Mouse (Mus musculus): ENCODE measurements around the gene Pars2. TPM values are rescaled to one million over a fixed set of nuclear protein-coding genes. Genes with fewer than 3 reads are reported as not detected.

The Pars2 gene
- polyA plus RNA-seq, 1 experiment from 2014 or later, result 13.3 TPM

GRCm38 (mm10) chr4:106679152-106679551, 28.3 kb downstream of the Pars2 start:
- Histone ChIP-seq H3K4me3 (peak overlapping the region; percentile 85), H3K27me3 (peaks cover 4% of the 10 kb centered on the region; the same call in 1 of the 2 replicates), H3K4me2 (replicated peaks) (peak overlapping the region; percentile 92), H3K9me3 (no peaks in the 10 kb centered on the region), H3K36me3 (peaks cover 28% of the 10 kb centered on the region), H3K4me1 (peaks cover 10% of the 10 kb centered on the region), H3K9ac (replicated peaks) (no peak overlapping the region), H3K27ac (replicated peaks) (no peak overlapping the region)
- ATAC-seq (ENCODE audit: low FRiP score, low read depth), result peak; percentile 50
- 38% methylated on average over 3 of the region's 3 CpGs for WGBS

DNA sequence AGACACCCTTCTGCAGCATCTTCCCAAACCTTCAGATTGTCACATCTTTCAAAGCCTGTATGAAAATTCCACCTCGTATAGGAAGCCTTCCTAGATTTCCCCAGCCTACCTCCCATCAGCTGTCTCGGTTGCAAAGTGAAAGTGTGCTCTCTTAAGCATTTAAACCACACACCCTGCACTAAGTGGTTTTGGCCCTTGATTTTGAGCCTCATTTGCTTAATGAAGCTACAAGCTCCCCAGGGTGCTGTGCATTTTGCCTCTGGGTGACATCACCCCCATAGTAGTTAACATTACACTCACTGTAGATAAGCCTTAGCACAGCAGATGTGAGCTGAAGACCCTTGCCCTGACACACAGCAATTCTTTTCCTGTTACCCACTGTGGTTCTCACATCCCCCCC, 30.1 kb downstream of the Pars2 start:
- H3K4me3 ChIP-seq, result no peak overlapping the region
- H3K9ac ChIP-seq (replicated peaks), result no peak overlapping the region
- H3K4me2 ChIP-seq (replicated peaks), result no peak overlapping the region
- H3K27me3 ChIP-seq, result peaks cover 4% of the 10 kb centered on the region; the same call in 1 of the 2 replicates
- no peak overlapping the region for H3K27ac ChIP-seq (replicated peaks)
- peaks cover 12% of the 10 kb centered on the region for H3K36me3 ChIP-seq
- 62% methylated on average over 2 of the region's 2 CpGs for WGBS
- peaks cover 10% of the 10 kb centered on the region for H3K4me1 ChIP-seq
- no peaks in the 10 kb centered on the region for H3K9me3 ChIP-seq
- ATAC-seq (ENCODE audit: low FRiP score, low read depth), result no peak

- no peak overlapping the region for H3K4me3 ChIP-seq
- 0 out of 2 replicates have a peak, but pooled peaks cover 5% of the 10 kb centered on the region for H3K27me3 ChIP-seq
- 63% methylated on average over 3 of the region's 3 CpGs for WGBS
- H3K4me1 ChIP-seq, result no peaks in the 10 kb centered on the region
- no peak overlapping the region for H3K27ac ChIP-seq (replicated peaks)
- no peak overlapping the region for H3K9ac ChIP-seq (replicated peaks)
- H3K4me2 ChIP-seq (replicated peaks), result no peak overlapping the region
- no peaks in the 10 kb centered on the region for H3K36me3 ChIP-seq
- no peak for ATAC-seq (ENCODE audit: low FRiP score, low read depth)
- H3K9me3 ChIP-seq, result no peaks in the 10 kb centered on the region
Measured at GRCm38 (mm10) chr4:106688636-106689296, 37.9 kb downstream of the Pars2 start.

DNA sequence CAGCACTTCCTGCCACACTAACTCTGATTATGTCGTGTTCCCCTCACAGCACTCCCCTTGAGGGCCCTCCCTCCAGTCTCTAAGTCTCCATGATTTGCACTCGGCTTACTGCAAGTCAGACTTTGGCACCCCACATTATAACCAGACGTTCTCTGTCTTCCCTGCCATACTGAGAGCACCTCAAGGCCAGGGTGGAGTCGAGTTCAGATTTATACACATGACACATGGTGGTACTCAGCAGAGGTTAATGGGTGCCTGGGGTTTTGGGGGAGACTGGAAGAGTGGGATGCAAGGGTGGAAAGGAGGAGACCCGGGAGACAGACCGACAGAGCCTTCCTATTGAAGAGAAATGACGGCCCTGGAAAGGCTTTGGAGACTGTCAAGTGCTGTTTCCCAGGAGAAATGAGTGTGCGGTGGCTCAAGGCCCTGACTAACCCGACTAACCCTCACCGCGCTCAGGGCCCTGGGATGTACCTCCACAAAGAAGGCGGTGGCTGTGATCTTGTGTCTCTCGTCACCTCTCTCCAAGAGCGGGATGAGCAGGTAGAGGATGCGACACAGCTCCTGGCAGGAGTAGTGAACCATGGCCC, 43.1 kb downstream of the Pars2 start:
- H3K9me3 ChIP-seq, result no peaks in the 10 kb centered on the region
- 84% methylated on average over 15 of the region's 15 CpGs for WGBS

DNA sequence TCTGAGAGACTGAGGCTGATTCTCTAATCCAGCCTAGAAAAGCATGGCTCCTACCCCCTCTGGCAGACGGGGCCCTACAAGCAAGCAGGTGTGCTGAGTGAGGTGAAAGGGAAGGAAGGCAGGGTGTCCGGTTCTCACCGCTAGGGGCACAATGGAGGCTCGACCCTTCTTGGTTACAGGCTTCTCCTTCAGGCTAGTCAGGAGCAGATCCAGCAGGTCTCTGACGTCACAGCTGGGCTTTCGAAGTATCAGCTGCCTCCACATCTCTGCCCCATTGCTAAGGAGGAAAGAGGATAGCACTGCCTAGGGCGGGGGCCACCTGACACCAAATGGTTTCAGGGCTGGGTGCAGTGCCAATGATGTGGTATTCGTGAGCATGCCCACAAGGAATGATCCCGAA, 49.1 kb downstream of the Pars2 start:
- peak; percentile 52 for ATAC-seq (ENCODE audit: low FRiP score, low read depth)
- Histone ChIP-seq H3K9ac (replicated peaks) (no peak overlapping the region), H3K4me3 (no peak overlapping the region), H3K9me3 (no peaks in the 10 kb centered on the region), H3K36me3 (no peaks in the 10 kb centered on the region), H3K4me1 (peaks cover 22% of the 10 kb centered on the region), H3K4me2 (replicated peaks) (no peak overlapping the region), H3K27me3 (peaks cover 9% of the 10 kb centered on the region; the same call in 1 of the 2 replicates), H3K27ac (replicated peaks) (0 out of 2 replicates have a peak overlapping the region, but pooled peaks have one; percentile 10)
- WGBS, result 19% methylated on average over 9 of the region's 9 CpGs

More for the DNA sequence above, 43.1 kb downstream of the Pars2 start:
- Histone ChIP-seq H3K27ac (replicated peaks) (no peak overlapping the region), H3K4me2 (replicated peaks) (no peak overlapping the region), H3K4me3 (no peak overlapping the region), H3K27me3 (0 out of 2 replicates have a peak, but pooled peaks cover 5% of the 10 kb centered on the region), H3K4me1 (no peaks in the 10 kb centered on the region), H3K36me3 (no peaks in the 10 kb centered on the region), H3K9ac (replicated peaks) (no peak overlapping the region)
- ATAC-seq (ENCODE audit: low FRiP score, low read depth), result no peak

DNA sequence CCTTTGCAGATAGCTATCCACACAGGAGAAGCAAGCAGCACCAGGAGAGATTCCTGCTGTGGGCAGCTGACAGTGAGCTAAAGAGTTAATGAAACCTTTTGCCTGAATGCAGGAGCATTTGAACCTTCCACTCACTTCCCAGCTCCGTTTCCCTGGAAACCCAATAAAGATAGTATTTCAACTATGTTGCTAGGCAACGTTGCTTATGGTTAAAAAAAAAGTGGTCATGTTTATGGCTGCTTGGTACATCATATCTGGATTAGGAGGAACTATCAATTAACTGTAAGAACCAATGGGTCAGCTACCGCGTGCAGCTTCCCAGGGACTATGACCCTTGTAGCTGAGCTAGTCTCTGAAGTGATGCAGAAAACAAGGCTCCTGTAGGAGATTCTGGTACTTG, 49.9 kb downstream of the Pars2 start:
- ATAC-seq (ENCODE audit: low FRiP score, low read depth), result no peak
- H3K4me2 ChIP-seq (replicated peaks), result no peak overlapping the region
- 54% methylated on average over 4 of the region's 4 CpGs for WGBS
- no peaks in the 10 kb centered on the region for H3K9me3 ChIP-seq
- no peak overlapping the region for H3K4me3 ChIP-seq
- H3K36me3 ChIP-seq, result no peaks in the 10 kb centered on the region
- peaks cover 28% of the 10 kb centered on the region for H3K4me1 ChIP-seq
- H3K9ac ChIP-seq (replicated peaks), result no peak overlapping the region
- H3K27ac ChIP-seq (replicated peaks), result peak overlapping the region; percentile 10; the same call in 1 of the 2 replicates
- H3K27me3 ChIP-seq, result peaks cover 9% of the 10 kb centered on the region; the same call in 1 of the 2 replicates

- Histone ChIP-seq H3K4me2 (replicated peaks) (no peak overlapping the region), H3K4me3 (no peak overlapping the region), H3K4me1 (peaks cover 28% of the 10 kb centered on the region), H3K9me3 (no peaks in the 10 kb centered on the region), H3K27ac (replicated peaks) (no peak overlapping the region), H3K27me3 (peaks cover 11% of the 10 kb centered on the region; the same call in 1 of the 2 replicates), H3K36me3 (no peaks in the 10 kb centered on the region), H3K9ac (replicated peaks) (no peak overlapping the region)
- no peak for ATAC-seq (ENCODE audit: low FRiP score, low read depth)
- WGBS, result 89% methylated on average over 10 of the region's 10 CpGs
Measured at GRCm38 (mm10) chr4:106703956-106704355, 53.1 kb downstream of the Pars2 start.

DNA sequence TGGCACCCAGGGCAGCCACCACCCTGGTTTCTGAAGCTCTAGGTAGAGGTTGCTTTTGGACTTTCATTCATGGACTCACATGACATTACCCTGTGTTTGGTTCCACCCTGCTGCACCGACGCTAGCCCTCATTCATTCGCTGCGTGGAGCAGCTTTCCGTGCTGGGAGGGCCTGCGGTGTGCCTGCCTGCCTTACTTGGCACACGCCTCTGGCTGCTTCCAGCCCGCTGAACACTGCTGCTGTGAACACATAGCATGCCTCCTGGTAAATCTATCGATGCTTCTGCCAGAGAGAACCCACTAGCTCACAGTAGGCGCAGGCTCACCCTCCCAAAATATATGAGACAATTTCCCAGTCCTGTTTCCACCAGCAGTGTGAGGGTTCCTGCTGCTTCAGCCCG, 53.5 kb downstream of the Pars2 start:
- 55% methylated on average over 11 of the region's 11 CpGs for whole genome bisulfite sequencing
- no peak overlapping the region for H3K9ac ChIP-seq (replicated peaks)

More for the DNA sequence above, 53.5 kb downstream of the Pars2 start:
- Histone ChIP-seq H3K27ac (replicated peaks) (no peak overlapping the region), H3K4me2 (replicated peaks) (no peak overlapping the region), H3K4me1 (peaks cover 28% of the 10 kb centered on the region), H3K4me3 (no peak overlapping the region), H3K9me3 (no peaks in the 10 kb centered on the region), H3K36me3 (no peaks in the 10 kb centered on the region), H3K27me3 (peaks cover 15% of the 10 kb centered on the region; the same call in 1 of the 2 replicates)
- ATAC-seq (ENCODE audit: low FRiP score, low read depth), result no peak

Other genes with a start within 250 kb of the Pars2 start
- gene Pcsk9, start 186.7 kb upstream of the Pars2 start, polyA plus RNA-seq (2016; fragmentation: Nextera tagmentation; extraction: Ambion mirVana), result 1.8 and 1.9 TPM in 2 replicates
- gene Bsnd, start 158.8 kb upstream of the Pars2 start, polyA plus RNA-seq (2016; fragmentation: Nextera tagmentation; extraction: Ambion mirVana), result not detected in 2 replicates
- 6.7 and 7.7 TPM in 2 replicates for gene Dhcr24, start 90.0 kb upstream of the Pars2 start, polyA plus RNA-seq (2016; fragmentation: Nextera tagmentation; extraction: Ambion mirVana)
- gene Lexm, start 33.8 kb upstream of the Pars2 start, polyA plus RNA-seq (2016; fragmentation: Nextera tagmentation; extraction: Ambion mirVana), result 0.27 and 0.79 TPM in 2 replicates
- gene Ttc22, start 28.6 kb upstream of the Pars2 start, polyA plus RNA-seq (2016; fragmentation: Nextera tagmentation; extraction: Ambion mirVana), result 0.40 and 0.58 TPM in 2 replicates
- 101 and 107 TPM in 2 replicates for gene Ttc4, start 27.9 kb downstream of the Pars2 start, polyA plus RNA-seq (2016; fragmentation: Nextera tagmentation; extraction: Ambion mirVana)
- gene Mroh7, start 79.9 kb downstream of the Pars2 start, polyA plus RNA-seq (2016; fragmentation: Nextera tagmentation; extraction: Ambion mirVana), result 0.08 TPM in 1 of 2 replicates, not detected in the other
- gene Fam151a, start 82.8 kb downstream of the Pars2 start, polyA plus RNA-seq (2016; fragmentation: Nextera tagmentation; extraction: Ambion mirVana), result not detected in 2 replicates
- gene Acot11, start 153.9 kb downstream of the Pars2 start, polyA plus RNA-seq (2016; fragmentation: Nextera tagmentation; extraction: Ambion mirVana), result 1.5 and 1.6 TPM in 2 replicates